Mouse (Mus musculus): ENCODE results near the gene Inpp5a.

Inpp5a gene

DNA sequence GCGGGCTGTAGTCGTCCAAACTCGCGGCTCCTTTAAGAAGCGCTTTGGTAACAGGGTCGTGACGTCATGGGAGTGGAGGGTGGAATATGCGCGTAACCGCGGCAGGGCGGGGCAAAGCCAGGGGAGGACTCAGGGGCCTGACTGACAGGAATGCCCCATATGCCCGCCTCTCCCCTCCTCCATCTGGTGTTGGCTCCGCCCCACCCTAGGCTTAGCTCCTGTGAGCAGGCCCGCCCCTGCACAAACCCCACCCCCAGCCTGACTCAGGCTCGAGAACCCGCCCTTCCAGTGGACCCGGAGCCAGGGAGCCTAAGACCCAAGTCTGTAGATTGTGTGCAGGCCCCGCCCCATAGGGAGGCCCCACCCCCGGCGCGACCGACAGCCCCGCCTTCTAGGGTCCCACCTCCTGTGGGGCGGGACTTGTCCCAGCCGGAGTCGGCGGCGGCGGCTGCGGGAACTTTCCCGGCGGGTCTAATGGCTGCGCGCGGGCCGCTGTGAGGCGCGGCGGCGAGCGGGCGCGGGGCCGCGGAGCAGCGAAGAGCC lies at the start of gene Inpp5a:
Gene Inpp5a (plus strand): TSS at position 440 of the 543 bp plus-strand sequence.
- DNase-seq, result peak; percentile 99

- no peak for DNase-seq
Observed at GRCm38 (mm10) chr7:139339184-139339583, 49.7 kb upstream of the Inpp5a start.

DNA sequence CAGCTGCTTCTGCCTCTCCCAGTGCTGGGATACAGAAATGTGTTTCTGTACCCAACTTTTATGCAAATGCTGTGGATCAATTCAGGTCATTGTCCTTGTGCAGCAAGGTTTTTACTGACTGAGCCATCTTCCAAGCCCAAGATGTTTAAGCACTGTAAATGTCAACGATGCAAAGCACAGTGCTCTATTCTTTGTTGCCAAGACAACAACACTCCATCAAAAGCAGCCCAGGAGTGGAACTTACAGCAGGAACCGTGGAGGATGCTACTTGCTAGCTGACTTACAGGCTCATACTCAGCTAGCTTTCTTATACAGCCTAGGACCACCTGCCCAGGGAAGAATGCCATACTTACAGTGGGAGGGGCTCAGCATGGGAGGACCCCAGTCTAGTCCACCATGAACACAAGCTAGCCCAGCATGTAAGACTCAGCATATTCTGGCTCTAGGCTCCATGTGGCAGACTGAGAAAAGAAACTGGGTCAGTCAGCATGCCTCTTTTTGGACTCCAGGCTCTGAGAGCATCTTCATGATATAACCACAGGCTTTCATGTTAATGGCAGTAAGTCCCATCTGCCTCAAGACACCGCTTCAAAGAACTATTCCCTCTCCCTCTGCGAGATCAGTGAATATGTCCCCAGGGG lies 47.8 kb upstream of the Inpp5a start:
- peak; percentile 15 for DNase-seq

DNA sequence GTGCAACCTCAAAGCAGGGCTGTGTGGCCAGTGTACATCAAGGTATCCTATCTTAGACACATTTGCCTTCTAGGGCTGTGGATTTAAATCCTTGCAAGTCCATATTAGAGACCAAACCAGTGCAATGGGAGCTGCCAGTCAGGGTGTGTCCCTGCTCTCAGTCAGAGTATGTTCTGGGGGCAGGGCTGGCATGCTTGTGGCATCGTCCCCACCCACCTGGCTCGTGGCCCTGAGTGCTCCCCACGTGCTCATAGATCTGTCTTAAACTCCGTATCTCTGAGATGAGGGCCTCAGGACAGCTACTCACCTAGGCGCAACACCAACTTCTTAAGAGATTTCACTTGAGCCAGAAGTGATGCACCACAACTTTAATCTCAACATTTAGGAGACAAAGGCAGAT lies 46.1 kb upstream of the Inpp5a start:
- no peak for DNase-seq

GRCm38 (mm10) chr7:139347051-139347450 lies 41.9 kb upstream of the Inpp5a start:
- DNase-seq, result no peak

- peak; percentile 81 for DNase-seq
Observed at GRCm38 (mm10) chr7:139350606-139351005, 38.3 kb upstream of the Inpp5a start.

GRCm38 (mm10) chr7:139354370-139355139 lies 34.4 kb upstream of the Inpp5a start:
- DNase-seq, result no peak

DNA sequence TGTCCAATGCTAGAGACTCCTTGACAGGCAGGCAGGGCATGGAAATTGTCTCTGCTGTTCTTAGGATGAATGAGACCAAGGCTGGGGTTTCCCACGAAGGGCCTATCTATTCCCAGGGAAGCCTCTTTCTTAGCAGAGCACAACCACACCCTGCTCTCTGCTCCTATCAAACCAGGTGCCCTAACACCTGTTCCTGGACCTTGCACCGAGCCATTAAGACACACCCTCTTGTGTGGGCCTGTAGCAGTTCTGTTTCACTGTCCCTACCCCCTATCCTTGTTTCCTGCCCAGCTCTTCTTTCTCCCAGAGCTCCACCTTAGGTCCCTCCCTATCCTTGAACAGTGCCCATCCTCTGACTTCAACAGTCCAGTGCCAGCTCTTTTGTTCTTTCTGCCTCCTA lies 31.9 kb upstream of the Inpp5a start:
- DNase-seq, result no peak

- DNase-seq, result no peak
Observed at GRCm38 (mm10) chr7:139359906-139360305, 29.0 kb upstream of the Inpp5a start.

- DNase-seq, result no peak
Observed at GRCm38 (mm10) chr7:139360890-139361559, 27.9 kb upstream of the Inpp5a start.

DNA sequence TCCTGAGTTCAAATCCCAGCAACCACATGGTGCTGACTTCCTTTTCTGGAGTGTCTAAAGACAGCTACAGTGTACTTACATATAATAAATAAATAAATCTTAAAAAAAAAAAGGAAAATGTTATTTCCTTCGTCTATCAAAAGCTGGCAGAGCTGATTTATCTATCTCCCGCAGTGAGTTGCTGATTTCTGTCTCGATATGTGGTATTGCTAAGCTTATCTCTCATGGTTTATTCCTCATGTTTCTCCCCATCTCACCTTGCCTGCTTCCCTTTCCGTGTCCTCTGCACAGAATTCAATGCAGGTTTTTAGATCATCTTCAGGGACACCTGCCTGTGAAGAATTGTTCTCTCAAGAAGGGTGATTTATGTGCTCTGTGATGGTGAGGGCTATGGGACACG lies 27.1 kb upstream of the Inpp5a start:
- no peak for DNase-seq

- no peak for DNase-seq
Observed at GRCm38 (mm10) chr7:139362514-139362913, 26.4 kb upstream of the Inpp5a start.

DNA sequence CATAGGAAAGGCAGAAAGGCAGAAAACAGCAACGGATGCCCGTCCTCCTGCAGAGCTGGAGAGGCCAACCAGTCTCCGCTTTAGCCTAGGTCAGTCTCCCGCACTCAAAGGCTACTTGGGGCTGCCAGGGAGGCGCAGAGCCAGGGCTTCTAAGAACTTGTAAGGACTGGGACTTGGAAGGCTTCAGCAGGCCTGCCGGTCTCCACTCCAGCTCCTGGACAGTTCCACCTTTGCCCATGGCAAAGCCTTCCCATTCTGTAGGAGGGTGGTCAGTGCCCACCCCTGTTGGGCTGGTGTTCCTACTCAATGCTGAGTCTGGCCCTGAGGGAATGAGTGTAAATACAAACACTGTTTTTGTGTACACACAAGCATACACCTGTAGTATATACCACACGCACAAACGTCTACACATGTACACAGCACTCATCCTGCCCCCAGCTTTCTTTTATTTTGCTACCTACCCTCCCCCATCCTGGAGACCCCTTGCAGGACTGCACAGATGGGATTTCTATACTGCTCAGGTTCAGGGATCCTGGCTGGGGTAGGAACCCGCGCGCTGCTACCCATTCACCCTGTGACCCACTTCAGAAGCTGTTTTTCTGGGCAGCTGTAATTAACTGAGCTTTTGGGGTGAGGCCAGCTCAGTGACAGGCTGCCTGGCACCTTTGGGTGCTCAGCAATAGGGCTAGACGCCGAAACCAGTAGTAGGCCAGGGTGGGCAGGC lies 25.5 kb upstream of the Inpp5a start:
- DNase-seq, result no peak

DNA sequence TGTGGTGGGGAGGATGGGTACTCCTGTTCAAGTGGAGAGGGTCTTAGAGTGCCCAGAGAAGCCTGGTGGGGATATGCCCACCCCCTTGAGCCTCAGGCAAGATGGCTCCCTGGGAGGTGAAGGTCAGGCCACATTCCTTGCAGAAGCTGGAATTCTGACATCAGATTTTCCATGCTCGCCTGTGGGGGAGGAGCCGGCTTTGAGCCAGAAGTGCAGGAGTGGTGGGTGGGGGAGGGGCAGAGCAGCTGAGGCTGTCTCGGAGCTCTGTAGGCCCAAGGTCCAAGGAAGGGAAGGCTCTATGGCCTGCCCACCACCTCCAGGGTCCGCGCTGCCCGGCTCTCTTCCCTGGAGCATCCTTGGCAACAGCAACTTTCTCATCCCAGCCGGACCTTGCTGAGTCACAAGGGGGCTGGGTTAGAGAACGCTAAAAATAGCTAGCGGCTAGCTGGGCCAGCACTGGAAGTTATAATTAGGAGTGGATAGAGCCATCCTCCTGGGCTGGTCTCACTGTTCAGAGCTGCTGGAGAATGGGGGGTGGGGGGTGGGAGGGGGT lies 24.8 kb upstream of the Inpp5a start:
- DNase-seq, result peak; percentile 78

DNA sequence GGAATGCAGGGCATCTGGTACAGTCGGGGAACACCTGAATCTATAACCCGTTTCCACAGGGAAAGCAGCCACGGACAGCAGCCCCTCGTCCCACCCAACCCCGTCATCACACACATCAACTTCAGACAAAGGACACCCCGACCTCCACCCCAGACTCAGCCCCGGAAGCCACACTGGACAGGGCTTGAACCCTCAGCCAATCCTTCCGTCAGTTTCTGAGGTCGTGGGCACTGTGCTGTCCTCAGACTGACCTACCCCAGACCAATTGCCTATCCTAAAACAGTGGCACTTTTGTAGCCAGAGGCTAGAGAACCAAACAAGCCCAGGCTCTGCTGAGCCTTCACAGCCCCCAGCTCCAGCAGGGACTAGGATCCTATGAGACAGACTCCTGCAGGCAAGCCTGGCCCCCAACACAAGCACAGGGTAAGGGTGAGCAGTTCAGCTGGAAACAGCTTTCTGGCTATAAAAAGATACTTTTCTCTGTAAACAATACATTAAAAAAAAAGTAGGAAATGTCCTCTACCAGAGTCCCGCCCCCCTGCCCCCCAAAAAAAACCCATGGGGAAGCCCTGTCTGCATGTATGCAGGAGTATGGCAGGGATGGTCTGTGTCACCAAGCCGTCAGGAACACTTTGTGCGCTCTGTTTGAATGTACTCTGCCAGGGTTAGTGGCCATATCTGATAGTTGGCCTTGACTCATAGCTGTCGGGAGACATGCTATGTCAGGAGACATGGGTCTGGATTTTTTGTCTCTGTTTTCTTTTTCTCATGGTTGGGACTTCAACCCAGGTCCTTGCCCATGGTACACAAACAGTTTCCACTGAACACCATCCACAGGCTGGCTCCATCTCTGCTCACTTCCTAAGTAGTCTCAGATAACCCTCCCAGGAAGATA lies 23.7 kb upstream of the Inpp5a start:
- no peak for DNase-seq

DNA sequence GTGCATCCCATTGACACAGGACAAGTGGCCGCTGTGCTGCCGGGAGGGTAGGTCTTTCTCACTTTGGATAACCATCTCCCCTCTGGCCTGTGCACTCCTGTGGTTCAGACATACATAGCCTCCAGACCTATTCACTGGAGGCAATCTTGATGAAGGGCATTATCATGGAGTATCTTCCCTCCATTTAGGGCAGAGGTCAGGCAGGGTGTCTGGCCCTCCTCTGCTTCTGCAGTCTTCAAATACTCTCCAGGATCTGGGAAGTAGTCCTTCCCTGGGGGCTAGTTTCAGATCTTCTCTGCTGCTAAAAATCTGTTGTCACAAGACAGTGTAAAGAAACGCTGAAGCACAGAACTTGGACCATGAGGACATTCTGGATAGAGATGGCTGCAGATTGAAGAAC lies 22.8 kb upstream of the Inpp5a start:
- no peak for DNase-seq

- DNase-seq, result no peak
Observed at GRCm38 (mm10) chr7:139366549-139366948, 22.4 kb upstream of the Inpp5a start.

- no peak for DNase-seq
Observed at GRCm38 (mm10) chr7:139368218-139368617, 20.7 kb upstream of the Inpp5a start.

DNA sequence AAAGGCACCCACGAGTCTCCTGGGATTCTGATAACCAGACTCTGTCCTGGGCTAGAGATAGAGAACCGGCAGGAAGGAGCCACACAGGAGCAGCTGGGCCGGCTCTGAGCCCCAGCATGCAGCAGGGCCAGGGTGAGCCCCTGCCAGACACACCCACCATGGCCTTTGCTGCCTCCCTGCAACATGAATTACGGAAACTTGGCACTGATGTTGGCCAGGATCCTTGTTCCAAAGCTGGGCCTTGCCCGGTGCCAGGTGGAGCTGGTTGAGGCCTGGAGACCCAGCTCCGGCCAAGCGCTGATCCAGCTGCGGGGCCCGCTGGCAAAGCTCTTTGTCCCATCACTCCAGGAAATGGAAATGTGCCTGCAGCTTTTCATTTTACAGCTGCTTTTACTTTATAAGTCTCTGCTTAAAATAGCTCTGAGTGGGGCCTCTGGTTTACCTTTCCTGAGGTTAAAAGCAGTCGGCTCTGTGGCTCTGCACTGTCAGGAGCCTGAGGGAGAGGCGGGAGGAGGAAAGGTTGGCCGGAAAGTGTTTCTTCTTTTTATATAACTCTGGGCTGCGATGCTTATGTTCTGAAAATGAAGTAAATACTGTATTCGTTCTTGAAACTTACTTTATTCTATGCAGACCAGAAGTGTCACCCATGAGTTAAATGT lies 20.1 kb upstream of the Inpp5a start:
- DNase-seq, result peak; percentile 35

DNA sequence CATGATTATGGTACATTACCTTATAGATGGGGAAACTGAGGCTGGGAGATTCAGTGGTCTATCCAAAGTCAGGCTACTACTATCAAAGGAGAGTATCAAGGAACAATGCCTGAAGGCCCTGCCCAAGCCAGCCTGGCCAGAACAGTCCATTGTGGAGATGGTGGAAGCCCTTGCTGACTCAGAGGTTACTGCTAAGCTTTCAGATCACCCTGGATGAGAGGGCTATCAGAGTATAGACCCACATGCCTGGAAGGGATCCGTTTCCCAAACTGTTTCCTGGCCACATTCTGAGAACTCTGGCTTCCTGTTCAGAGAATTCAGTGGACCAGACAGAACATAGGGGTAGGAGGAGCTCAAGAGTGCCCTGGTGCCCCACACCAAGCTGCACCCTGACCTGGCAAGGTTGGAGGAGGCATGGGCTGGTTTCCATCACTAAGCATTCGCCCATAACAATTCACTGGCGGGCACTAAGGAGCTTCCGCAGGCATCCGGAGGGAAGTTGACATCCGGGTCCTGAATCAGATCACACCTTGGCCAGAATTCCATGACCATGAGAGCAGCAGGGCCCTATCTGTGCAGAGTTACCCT lies 19.3 kb upstream of the Inpp5a start:
- no peak for DNase-seq

DNA sequence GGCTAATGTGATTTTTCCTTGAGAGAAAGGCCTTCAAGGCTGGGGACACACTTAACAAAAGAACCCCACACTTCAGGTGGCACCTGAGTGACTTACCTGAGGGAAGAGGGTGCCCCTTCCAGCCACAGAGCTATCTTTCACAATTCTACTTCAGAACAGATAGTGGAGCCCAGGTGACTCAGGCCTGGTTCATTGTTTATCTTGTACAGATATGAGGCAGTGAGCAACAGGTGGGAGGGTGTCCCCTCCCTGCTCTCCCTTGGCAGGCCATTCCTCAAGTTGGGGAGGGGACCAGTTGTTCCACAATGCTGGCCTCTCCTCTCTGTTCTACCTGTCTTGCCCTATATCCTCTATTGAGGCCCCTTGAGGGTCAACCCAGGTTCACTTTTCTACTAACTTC lies 17.5 kb upstream of the Inpp5a start:
- DNase-seq, result no peak

All from right cerebral cortex, adult 18-20 months (tissue).